Mouse (Mus musculus) megakaryocyte, embryonic 14.5 days (primary cell): ENCODE data around the gene Fggy.

Experiments used
- FLI1 ChIP-seq: IDR thresholded peaks from 2 replicates; pipeline ENCODE4 v1.6.1; 2012; ENCODE audit warnings: low read length, inconsistent platforms, mixed read lengths
- GATA1 ChIP-seq: IDR thresholded peaks from 3 replicates; pipeline ENCODE4 v1.6.1; 2012; ENCODE audit warnings: mixed read lengths, low read length, inconsistent platforms, borderline replicate concordance

GRCm38 (mm10) chr4:95709750-95710149 lies 152.4 kb downstream of the Fggy start:
- no peak for TF ChIP-seq FLI1
- TF ChIP-seq GATA1, result no peak
